Mouse (Mus musculus) stomach, postnatal 0 days (tissue): ENCODE data around the gene Apoc3.
A peak's percentile ranks its signal among the peaks of the same experiment; 100 is the strongest.

Experiments used
- CTCF ChIP-seq: IDR thresholded peaks from 2 replicates; pipeline ENCODE4 v1.5.1; 2016; ENCODE audit warnings: antibody characterized with exemption, low read depth, mild to moderate bottlenecking, moderate library complexity
- EP300 ChIP-seq: optimal IDR thresholded peaks from 2 replicates; pipeline ENCODE3; 2016; ENCODE audit warnings: antibody characterized with exemption

- TF ChIP-seq CTCF (peak; percentile 61), EP300 (no peak)
Measured at GRCm38 (mm10) chr9:46186387-46186786, 49.0 kb downstream of the Apoc3 start.
